Mouse (Mus musculus) CD4-positive helper T cell, adult 2 months (primary cell): ENCODE results near the gene Hoxc13.

Source experiments
- DNase-seq: peaks from one replicate; pipeline ENCODE4 v3.0.0-alpha.2; 2012; ENCODE audit warnings: low read depth, missing footprints, low spot score

Hoxc13 gene

DNA sequence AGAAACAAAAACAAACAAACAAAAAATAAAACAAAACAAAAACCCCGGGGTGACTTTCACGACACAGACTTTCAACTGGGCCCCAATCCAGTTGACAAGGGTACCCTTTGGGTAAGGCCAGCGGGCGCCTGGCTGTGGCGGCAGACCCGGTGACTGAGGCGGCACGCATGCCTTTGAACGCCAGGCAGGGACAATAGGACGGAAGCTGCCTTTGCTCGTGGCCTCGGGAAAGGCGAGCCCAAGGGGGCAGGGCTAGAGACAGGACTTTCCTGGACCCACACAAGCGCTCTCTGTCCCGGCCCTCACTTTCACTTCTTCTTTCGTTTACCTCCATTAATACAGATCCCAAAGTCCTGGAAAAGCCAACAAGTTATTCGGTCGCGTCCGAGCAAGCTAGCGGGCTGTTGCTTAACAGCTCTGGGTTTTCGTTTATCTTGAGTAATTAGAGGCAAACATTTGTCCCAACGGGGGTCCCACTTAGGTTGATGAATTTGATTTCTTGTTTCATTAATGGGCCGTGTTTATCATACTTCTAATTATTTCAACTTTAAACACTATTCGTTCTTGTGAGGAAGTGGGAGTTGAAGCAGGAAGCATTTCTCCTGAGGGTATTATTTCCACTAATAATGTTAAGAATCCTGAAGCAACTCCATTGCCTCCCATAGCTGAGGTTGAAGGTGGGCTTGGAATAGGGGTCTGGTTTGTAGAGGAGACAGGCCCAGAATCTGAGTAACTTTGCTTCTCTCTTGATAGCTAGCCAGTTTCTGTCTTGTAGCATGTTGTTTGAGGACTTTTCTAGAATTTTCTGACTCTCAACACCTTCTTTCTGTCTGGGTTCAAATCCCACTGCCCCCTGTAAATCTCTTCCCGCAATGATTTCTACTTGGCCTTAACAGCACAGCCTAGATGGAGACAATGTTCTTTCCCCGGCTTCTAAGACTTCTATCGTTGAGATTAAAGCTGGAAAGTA lies 43.1 kb downstream of the Hoxc13 start:
- no peak for DNase-seq

DNA sequence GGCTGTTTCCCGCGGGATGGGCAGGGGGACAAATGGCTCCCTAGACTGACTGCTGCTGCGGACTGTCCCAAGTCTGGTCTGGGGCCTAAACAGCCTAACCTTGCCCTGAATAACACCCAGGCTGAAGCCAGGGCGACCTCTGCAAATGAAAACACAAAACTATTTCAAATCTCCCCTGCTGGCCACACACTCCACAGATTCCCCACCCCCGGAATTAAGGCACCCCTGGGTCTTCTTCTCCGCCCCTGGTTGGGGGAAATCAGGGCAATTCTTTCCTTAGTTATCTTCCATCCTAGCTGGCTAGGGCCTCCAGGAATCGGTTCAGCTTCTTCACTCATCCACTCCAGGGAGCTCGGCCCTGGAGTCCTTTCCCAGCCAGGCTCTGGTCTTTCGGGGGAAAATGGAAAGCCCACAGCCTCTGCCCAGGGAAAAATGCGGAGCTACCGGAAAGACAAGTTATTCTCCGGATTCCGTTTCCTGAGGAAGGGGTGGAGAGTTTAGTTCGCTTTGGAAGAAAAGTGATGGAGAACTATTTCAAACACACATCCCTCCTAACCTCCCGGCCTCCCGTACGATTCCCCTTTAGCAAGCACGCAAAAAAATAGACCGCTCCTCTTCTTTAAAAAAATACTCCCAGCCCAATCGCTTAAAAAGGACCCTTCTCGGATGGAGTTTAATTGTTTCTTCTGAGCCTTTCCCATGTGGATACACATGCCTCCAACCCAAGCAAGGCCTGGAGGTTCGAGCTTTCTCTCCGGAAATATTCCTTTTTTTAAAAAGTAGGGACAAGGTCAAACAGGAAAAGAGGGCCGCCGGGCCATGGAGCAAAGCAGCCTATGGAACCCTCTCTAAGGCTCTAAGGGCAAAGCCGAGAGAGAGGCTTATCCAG lies 44.3 kb downstream of the Hoxc13 start:
- no peak for DNase-seq

DNA sequence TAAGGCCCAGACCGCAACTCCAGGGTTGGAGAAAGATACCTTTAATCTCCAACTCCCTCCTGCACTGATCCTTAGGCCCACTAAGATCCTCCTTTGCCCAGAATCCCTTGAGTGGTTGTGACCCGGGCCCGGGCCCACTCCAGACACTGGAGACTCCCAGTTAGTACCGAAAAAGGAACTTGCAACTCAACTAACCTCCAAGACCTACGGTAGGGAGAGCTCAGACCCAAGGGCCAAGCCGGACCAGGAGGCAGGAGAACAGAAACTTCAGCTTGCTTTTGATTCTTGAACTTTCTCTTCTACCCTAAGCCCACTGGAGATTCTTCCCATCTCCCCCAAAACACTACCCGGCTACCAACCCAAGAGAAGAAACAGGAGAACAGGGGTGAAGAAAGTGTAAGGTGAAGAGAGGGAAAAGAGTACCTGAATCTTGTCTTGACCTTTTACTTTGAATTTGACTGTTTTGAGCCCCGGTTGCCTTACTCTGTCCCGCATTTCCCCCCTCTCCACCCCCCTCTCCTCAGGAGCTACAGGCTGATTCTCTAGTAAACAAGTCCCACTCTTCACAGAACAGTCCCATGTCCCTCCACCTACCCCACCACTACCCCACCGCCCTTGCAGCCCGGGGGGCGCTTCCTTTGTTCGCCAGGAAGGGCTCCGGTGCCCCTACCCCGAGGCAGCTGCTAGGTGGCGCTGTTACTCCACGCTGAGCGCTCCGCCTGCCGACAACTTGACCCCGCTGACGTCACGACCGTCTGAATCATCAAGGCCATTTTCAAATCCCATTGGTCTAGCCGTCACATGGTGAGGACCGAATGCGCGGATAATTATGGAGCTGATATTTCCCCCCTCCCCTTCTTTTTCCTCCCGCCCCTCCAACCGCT lies 45.2 kb downstream of the Hoxc13 start:
- DNase-seq, result peak; percentile 68

DNA sequence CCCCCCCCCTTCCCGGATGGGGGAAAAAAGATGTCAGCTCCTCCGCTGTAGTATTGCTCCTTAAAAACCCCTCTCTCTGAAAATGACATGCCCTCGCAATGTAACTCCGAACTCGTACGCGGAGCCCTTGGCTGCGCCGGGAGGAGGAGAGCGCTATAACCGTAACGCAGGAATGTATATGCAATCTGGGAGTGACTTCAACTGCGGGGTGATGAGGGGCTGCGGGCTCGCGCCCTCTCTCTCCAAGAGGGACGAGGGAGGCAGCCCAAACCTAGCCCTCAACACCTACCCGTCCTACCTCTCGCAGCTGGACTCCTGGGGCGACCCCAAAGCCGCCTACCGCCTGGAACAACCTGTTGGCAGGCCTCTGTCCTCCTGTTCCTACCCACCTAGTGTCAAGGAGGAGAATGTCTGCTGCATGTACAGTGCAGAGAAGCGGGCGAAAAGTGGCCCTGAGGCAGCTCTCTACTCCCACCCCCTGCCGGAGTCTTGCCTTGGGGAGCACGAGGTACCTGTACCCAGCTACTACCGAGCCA lies 45.9 kb downstream of the Hoxc13 start, which contains the start of gene Hoxc10:
Gene Hoxc10, plus strand, starts transcription at position 21 of the 536 bp plus-strand sequence.
- DNase-seq, result no peak

DNA sequence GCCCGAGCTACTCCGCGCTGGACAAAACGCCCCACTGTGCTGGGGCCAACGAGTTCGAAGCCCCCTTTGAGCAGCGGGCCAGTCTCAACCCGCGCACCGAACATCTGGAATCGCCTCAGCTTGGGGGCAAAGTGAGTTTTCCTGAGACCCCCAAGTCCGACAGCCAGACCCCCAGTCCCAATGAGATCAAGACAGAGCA lies 46.3 kb downstream of the Hoxc13 start, which contains the start of gene Hoxc5:
Gene Hoxc5, plus strand, starts transcription at position 132 of the 199 bp plus-strand sequence.
- no peak for DNase-seq

DNA sequence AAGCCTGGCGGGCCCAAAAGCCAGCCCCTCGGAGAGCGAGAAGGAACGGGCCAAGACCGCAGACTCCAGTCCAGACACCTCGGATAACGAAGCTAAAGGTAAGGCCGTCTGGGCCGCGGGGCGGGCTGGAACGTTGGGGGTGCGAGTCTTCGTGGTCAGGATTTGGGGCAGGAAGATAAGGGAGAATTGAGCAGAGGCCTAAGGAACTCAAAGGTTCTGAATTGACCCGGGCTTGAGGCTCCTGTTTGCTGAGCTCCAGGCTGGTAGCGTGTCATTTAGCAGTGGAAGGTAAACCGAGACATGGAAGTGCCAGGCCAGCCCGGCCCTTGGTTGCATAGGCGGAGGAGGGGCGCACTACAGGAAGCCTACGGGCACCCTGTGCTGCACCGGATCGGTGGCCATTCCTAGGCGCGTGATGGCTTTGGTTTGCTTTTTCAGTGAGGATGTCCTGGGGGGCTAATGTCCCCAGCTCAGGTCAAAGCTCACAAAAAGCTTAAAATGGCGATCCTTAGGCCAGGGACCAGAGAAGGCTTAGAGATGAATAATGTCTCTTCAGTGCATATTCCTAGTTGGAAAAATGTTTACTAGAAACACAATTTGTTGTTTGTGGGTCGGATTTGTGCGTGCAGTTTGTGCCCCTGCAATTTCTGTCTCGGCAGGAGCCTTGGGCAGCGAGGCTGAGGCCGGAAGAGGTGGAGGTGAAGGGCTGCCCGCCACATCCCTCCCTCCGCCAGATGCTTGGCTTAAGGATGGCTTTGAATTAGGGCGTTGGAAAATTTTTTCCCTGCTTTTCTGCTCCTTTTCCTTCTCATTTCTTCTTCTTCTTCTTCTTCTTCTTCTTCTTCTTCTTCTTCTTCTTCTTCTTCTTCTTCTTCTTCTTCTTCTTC lies 46.9 kb downstream of the Hoxc13 start:
- DNase-seq, result no peak

DNA sequence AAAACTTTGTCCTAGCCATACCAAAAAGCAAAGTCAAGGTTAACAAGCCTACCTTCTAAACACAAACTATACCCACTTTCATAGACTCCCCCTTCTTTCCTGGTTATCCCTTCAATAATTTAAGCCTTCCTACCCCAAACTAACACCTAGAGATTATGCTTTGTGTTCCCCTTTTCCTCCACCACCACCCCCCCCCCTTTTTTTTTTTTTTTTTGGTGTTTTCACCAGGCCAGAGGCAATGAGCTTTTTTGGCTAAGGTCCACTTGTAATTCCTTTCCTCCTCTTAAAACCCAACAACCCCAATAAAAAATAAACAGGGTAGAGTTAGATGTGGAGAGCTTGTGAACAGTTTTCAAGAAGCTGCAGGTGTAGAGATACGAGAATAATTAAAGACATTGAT lies 48.4 kb downstream of the Hoxc13 start:
- no peak for DNase-seq

DNA sequence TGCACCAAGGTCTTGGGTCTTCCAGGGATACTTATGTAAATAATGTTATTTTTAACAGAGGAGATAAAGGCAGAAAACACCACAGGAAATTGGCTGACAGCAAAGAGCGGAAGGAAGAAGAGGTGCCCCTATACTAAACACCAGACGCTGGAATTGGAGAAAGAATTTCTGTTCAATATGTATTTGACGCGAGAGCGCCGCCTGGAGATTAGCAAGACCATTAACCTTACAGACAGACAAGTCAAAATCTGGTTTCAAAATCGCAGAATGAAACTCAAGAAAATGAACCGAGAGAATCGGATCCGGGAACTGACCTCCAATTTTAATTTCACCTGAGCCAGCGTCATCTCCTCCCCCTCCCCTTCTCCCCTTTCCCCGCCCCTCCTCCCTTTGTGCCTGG lies 49.8 kb downstream of the Hoxc13 start:
- DNase-seq, result no peak

DNA sequence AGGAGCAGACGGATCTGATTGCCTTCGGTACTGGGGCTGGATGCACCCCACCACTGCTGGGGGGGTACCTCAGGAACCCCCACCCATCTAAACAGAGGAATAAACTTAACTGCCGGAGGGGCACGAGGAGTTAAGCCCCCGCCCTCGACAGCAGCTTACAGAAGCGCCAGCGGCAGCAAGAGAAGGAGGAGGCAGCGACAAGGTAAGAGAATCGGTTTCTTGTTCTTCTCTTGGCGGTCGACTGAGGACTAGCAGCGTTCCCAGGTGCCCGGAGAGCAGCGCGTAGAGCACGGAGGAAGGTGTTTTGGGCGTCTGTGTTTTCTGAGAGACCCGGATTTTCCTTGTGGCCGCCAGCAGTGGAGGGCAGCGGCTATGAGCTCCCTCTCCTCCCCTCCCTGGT lies 51.4 kb downstream of the Hoxc13 start:
- no peak for DNase-seq

DNA sequence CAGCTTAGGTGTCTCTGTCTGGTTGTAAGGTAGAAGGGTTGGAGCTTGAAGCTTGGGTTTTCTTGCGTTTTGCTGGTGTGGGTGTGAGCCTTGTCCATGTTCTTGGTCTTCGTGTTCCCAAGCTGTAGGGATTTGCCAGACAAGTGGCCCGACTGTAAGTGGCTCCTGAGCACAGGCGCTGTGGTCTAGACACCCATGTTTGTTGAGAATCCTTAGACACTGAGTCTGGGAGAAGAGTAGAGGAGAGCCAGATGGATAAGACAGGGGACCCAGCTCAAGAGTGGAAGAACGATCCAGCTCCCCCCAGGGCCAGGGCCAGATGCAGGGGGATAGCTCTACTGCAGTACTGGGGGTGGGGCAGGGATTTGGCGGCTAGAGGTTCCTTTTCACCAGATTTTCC lies 51.9 kb downstream of the Hoxc13 start:
- DNase-seq, result no peak

DNA sequence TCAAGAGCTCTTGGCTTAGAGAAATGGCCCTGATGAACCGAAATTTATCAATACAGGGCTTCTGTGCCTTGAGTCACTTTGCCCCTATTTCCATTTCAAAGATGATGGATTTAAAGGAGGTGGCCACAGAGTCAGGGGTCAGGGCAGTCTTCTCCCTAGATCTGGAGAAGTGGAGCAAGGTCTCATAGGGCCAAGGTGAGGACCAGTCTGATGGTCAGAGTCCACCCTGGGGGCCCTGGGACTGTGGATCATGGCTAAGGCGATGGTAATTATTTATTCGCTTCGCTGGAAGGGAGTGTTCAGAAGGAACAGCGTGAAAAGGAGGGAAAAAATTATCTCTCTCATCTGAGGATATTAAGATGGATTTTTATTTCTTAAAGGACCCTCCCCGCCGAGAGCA lies 54.1 kb downstream of the Hoxc13 start:
- no peak for DNase-seq

DNA sequence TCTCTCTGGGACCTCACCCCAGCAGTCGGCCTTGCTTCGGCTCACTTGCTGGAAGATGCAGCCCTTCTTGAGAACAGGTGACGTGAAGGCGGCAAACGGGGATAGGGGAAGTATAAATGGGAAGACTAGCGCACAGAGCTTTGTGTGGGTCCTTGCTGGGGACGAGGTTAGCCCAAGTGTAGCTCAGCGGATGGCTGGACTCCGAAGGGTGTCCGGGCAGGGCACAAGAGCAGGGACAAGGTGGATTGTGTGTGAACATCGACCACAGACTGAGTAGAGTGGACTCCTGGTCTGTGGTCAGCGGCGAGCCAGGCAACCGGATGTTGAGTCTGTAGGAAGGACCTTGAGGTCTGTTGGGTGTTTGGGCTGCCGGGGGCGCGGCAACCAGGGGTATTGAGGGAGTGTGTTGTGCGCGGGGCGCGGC lies 54.8 kb downstream of the Hoxc13 start:
- DNase-seq, result no peak

DNA sequence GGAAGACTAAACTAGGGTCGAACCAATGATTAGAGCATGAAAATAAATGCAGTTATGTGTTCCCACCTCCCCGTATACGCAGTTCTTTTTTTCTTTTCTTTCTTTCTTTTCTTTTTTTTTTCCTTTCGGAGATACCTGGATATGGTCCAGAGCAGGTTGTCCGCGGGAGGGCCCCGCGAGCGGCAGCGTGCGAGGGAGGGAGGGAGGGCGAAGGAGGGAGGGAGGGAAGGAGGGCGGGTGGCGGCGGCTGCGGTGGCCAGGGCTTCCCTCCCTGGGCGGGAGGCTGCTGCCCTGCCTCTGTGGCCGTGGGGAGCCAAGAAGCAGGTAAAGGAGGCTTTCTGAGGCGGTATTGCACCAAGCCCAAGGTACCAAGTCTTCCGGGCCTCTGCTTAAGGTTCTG lies 55.3 kb downstream of the Hoxc13 start, which contains the start of gene Hoxc9:
Gene Hoxc9, plus strand, starts transcription at position 269 of the 400 bp plus-strand sequence.
- no peak for DNase-seq

DNA sequence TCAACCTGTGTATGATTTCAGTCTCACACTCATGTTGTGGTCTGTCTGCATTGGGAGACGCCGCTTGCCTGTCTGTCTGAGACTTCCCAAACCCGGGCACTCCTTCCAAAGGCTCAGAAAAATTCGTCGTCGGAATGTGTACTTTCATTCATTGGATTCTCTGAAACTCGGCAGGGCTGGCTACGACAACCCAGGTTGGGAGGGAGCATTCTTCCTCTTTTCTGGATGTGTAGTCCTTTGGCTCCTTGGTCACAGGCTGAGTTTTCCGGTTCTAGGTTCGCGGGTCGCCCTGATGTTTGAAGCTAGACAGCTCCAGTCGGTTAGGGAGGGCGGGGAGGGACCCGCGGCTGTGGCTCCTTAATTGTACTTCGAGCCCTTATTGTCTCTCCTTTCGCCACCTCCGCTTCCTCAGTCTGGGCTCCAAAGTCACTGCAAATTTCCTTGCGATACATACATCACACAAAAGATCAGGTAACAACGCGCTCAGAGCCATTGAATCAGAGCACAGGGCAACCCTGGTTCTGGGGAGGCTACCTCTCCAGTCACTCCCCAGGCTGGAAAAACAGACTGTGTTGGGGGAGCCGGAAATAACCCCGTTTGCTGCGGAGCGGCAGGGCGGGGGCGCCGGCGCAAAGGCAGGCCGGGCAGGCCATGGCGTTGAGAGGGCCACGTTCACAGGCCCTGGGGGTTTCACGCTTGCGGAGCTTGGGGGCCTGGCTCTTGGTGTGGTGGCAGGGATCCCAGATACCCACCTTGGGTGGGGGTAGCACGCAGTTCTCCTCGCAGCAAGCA lies 55.9 kb downstream of the Hoxc13 start:
- peak; percentile 37 for DNase-seq

DNA sequence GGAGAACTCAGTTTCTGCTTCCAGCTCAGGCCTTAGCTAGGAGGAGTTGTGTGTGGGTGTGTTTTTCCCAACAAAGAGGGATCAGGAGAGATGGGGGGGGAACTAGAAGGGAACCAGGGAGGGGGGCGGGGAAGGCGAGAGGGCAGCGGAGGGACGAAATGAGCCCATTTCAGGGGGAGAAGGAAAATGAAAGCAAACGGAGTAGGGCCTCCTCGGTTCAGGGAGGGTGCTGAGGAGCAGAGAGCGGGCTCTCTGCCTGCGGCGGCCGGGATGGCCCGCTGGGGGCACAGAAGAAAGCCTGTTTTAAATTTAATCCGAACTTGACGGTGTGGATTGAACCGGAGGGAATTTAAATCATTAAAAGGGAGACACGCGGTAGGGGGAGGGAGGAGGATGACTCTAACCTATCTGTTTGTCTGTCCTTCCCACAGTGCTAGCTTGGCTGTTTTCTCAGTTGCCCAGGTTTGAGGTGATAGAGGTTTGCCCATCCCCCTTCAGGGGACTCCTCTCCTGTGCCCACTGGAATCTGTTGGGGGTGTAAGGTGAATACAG lies 56.6 kb downstream of the Hoxc13 start:
- no peak for DNase-seq
